Mouse (Mus musculus) liver, adult 2 months (tissue): ENCODE measurements around the gene Camk2n2.

Experiments used
- CTCF ChIP-seq: fragments of 200-500 bp; IDR thresholded peaks from 2 replicates; pipeline ENCODE4 v1.5.1; 2011; ENCODE audit warnings: low read depth, low read length, control low read depth
- POLR2A ChIP-seq: fragments of 200-500 bp; IDR thresholded peaks from 2 replicates; pipeline ENCODE4 v1.6.1; 2011; ENCODE audit warnings: low read length, control low read depth; ENCODE audit not compliant: insufficient read depth; ENCODE audit errors: extremely low read depth

- TF ChIP-seq CTCF: no peak
- no peak for TF ChIP-seq POLR2A
Observed at GRCm38 (mm10) chr16:20670291-20670690, 49.2 kb upstream of the Camk2n2 start.
